Mouse (Mus musculus) heart, embryonic 12.5 days (tissue): Measurements from ENCODE around the gene Bglap3. TPM values are rescaled to one million over a fixed set of nuclear protein-coding genes. Genes with fewer than 3 reads are reported as not detected.
"Not testable (repeated sequence)": the region's sequence is repeated elsewhere in the genome, so short reads cannot be mapped to it uniquely, and the experiment has no call there.

Experiments used
- ATAC-seq: fragments of 200-750 bp; cut with Nextera tagmentation; 2 replicates; pipeline ENCODE4 v1.8.0; 2017; ENCODE audit warnings: moderate TSS enrichment, moderate library complexity; ENCODE audit not compliant: insufficient number of reproducible peaks, low FRiP score
- H3K27ac ChIP-seq: fragments of 300-500 bp; sonication (generic); 2 replicates; pipeline ENCODE4 v1.5.1; 2016; ENCODE audit warnings: mild to moderate bottlenecking, moderate library complexity; ENCODE audit not compliant: poor library complexity, severe bottlenecking
- H3K27me3 ChIP-seq: fragments of 300-500 bp; sonication (generic); replicated peaks from 2 replicates; pipeline ENCODE4 v1.6.1; 2016; ENCODE audit warnings: mild to moderate bottlenecking, moderate library complexity
- H3K36me3 ChIP-seq: fragments of 300-500 bp; sonication (generic); 2 replicates; pipeline ENCODE4 v1.6.1; 2016; ENCODE audit warnings: mild to moderate bottlenecking, moderate library complexity
- H3K4me1 ChIP-seq: fragments of 300-500 bp; sonication (generic); replicated peaks from 2 replicates; pipeline ENCODE4 v1.6.1; 2016; ENCODE audit warnings: mild to moderate bottlenecking
- H3K4me2 ChIP-seq: fragments of 300-500 bp; sonication (generic); 2 replicates; pipeline ENCODE4 v1.6.1; 2016; ENCODE audit warnings: mild to moderate bottlenecking, moderate library complexity
- H3K4me3 ChIP-seq: fragments of 300-500 bp; sonication (generic); 2 replicates; pipeline ENCODE4 v1.5.1; 2016; ENCODE audit warnings: mild to moderate bottlenecking
- H3K9ac ChIP-seq: fragments of 300-500 bp; sonication (generic); 2 replicates; pipeline ENCODE4 v1.6.1; 2016; ENCODE audit warnings: mild to moderate bottlenecking, moderate library complexity
- H3K9me3 ChIP-seq: fragments of 300-500 bp; sonication (generic); replicated peaks from 2 replicates; pipeline ENCODE4 v1.6.1; 2016; ENCODE audit warnings: mild to moderate bottlenecking, moderate library complexity
- WGBS: fragments of 180-500 bp; shearing (Covaris S2); methylation state at CpG from one replicate; pipeline ENCODE4 v1.1.7; 2016; 5-methylcytosine and 5-hydroxymethylcytosine counted together
- polyA plus RNA-seq: library from polyadenylated mRNA; unstranded; fragments of >200 nt; fragmentation: Nextera tagmentation; extraction: Ambion mirVana; gene quantifications from 2 replicates; pipeline ENCODE4 v1.2.1, GENCODE M21; 2016

Bglap3 gene
- 0.10 TPM in 1 of 2 replicates, not detected in the other for polyA plus RNA-seq

DNA sequence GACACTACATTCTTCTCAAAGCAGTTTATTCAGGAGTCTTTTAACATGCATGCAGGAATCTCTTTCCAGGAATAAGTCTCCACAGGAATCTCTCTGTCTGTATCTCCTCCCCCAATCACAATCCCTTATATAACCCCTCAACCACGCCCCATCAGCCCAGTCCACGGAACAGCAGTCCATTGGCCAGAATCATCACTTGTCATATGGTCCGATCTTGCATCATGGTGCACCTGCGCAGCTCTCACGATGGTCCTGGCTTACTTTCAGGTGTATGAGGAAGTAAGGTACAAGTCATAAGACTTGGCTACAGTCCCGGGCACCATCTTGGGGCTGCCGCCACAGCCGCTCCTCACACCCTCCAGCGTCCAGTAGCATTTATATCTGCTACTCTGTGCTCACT lies at the start of gene Bglap3:
TSS of gene Bglap3 (minus strand) at position 101 of the 400 bp plus-strand sequence.
- H3K4me1 ChIP-seq, H3K9me3 ChIP-seq, H3K27me3 ChIP-seq, H3K9ac ChIP-seq, H3K4me3 ChIP-seq, H3K36me3 ChIP-seq, H3K27ac ChIP-seq, H3K4me2 ChIP-seq, ATAC-seq: not testable (repeated sequence)
- 92% methylated on average over 9 of the region's 9 CpGs for WGBS

DNA sequence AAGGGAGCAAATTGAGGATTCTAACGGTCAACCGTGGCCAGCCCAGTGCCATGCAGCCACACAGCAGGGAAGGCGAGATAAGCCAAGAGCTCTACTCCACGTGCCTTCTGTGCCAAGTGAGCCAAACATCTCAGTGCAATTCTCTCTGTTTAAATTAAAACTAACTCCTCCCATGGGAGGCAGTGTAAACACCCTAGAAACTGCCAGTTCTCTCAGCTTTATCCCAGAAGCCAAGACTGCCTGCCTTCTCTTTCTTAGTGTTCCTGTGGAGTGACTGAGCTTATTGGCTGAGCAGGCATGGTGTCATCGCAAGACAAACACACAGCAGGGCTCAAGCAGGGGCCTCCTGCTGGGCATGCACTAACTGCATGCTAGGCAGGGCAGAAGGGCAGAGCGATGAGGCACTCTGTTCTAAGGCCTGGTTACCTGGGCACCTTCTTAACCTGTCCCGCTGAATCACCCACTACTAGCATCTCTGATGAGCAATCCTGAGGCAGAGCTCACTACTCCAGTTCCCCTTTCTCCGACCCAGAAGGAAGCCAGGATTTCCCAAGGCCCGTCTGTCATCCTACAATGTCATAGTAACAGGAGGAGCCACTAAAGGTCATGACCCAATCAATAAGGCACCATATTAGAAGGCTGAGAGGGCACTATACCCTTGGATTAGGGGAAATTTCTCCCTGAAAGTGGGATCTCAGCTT lies 49.6 kb upstream of the Bglap3 start:
- 0 out of 2 replicates have a peak overlapping the region, but pooled peaks have one; percentile 25 for H3K9ac ChIP-seq
- peaks cover 44% of the 10 kb centered on the region for H3K36me3 ChIP-seq
- no peak for ATAC-seq

DNA sequence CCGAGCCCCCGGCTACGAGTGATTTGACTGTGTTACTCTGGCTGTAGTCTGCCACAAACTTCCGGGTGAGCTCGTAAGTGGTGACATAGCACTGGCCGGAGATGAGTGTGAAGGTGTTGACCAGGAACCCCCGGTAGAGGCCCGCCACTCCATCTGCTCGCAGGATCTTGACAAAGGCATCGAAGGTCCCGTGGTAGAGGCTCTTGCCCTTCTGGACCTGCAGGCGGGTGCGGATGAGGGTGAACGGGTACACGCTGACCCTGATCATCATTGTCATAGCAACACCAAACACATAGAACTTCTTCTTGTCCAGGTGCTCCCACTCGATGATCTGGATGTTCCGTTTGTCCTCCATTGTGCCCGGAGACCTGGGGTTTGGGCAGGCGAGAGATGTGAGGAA lies 48.2 kb upstream of the Bglap3 start:
- H3K4me2 ChIP-seq, result no peak overlapping the region
- ATAC-seq, result no peak
- H3K9me3 ChIP-seq, result no peaks in the 10 kb centered on the region
- 94% methylated on average over 19 of the region's 19 CpGs for WGBS
- no peaks in the 10 kb centered on the region for H3K27me3 ChIP-seq
- H3K4me3 ChIP-seq, result no peak overlapping the region
- H3K9ac ChIP-seq, result no peak overlapping the region
- H3K4me1 ChIP-seq, result peaks cover 38% of the 10 kb centered on the region
- peaks cover 56% of the 10 kb centered on the region for H3K36me3 ChIP-seq
- H3K27ac ChIP-seq, result no peak overlapping the region

More for the DNA sequence above, 49.6 kb upstream of the Bglap3 start:
- WGBS, result 33% methylated on average over 9 of the region's 9 CpGs
- Histone ChIP-seq H3K9me3 (no peaks in the 10 kb centered on the region), H3K4me3 (no peak overlapping the region), H3K27ac (no peak overlapping the region), H3K4me1 (peaks cover 32% of the 10 kb centered on the region), H3K4me2 (no peak overlapping the region), H3K27me3 (no peaks in the 10 kb centered on the region)

DNA sequence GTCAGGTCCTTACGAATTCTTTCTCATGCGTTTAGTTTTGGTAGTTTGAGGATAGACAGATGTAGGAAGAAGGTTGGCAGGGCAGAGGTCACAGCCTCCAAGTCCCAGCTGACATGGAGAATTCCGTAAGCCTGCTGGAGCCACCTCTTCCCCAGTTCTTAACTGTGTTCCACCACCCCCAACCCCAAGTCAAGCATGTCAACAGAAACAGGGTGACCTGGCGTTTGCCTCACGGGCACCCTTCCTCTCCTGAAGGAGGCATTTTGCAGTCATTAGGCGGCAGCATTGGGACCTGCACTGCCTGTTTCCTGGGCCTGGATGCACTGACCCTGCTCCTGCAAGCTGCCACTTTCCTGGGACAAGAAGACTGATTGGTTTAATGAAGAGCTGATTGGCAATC lies 45.5 kb upstream of the Bglap3 start:
- 73% methylated on average over 6 of the region's 6 CpGs for WGBS
- no peak overlapping the region for H3K9ac ChIP-seq

DNA sequence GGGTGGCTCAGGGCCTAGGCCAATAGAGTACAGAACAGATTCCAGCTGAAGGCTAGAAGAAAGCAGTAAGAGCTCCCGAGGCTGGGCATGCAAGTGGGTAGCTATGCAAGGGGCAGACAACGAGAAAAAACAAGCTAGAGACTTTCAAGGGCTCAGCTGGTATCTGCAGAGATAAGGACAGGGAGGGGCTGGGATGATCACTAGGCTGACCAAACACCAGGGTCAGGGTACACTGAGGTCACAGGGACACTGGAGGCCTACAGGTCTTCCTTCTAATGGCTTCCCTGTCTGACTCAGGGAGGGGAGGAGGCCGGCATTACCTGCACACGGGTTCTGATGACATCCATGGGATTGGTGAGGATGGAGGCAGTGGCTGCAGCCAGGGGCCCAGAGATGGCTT lies 43.1 kb upstream of the Bglap3 start:
- no peak overlapping the region for H3K4me2 ChIP-seq
- no peaks in the 10 kb centered on the region for H3K27me3 ChIP-seq
- 53% methylated on average over 4 of the region's 4 CpGs for WGBS
- H3K4me1 ChIP-seq, result peaks cover 26% of the 10 kb centered on the region
- peak overlapping the region; percentile 27; the same call in 1 of the 2 replicates for H3K9ac ChIP-seq
- H3K9me3 ChIP-seq, result no peaks in the 10 kb centered on the region
- H3K4me3 ChIP-seq, result no peak overlapping the region
- H3K36me3 ChIP-seq, result peaks cover 80% of the 10 kb centered on the region
- H3K27ac ChIP-seq, result no peak overlapping the region
- no peak for ATAC-seq

More for the DNA sequence above, 45.5 kb upstream of the Bglap3 start:
- H3K27me3 ChIP-seq, result no peaks in the 10 kb centered on the region
- ATAC-seq, result no peak
- H3K4me1 ChIP-seq, result peaks cover 30% of the 10 kb centered on the region
- H3K4me3 ChIP-seq, result no peak overlapping the region
- H3K27ac ChIP-seq, result no peak overlapping the region
- peaks cover 76% of the 10 kb centered on the region for H3K36me3 ChIP-seq
- no peaks in the 10 kb centered on the region for H3K9me3 ChIP-seq
- H3K4me2 ChIP-seq, result no peak overlapping the region

DNA sequence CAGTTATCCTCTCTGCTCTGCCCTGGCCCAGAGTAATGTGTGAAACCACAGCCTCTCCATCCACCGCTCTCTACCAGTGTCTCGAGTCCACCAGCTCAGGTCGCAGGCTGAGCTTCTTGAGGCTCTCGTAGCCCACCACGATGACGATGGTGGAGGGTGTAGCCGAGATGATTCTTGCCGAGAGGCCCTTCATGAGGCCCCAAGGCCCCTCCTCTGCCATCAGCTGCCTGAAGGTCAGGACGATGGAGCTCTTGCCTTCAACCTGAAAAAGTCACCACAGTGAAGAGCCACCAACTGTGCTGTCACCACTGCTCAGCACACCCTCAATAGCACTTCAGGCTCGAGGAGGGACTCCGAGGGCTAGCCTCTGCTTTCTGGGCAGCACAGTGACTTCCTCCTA lies 40.1 kb upstream of the Bglap3 start:
- ATAC-seq, result no peak
- H3K4me1 ChIP-seq, result peaks cover 35% of the 10 kb centered on the region
- 80% methylated on average over 11 of the region's 11 CpGs for WGBS
- H3K36me3 ChIP-seq, result peaks cover 50% of the 10 kb centered on the region
- H3K9me3 ChIP-seq, result no peaks in the 10 kb centered on the region
- H3K9ac ChIP-seq, result no peak overlapping the region
- no peak overlapping the region for H3K4me3 ChIP-seq
- no peaks in the 10 kb centered on the region for H3K27me3 ChIP-seq
- H3K27ac ChIP-seq, result no peak overlapping the region
- no peak overlapping the region for H3K4me2 ChIP-seq

DNA sequence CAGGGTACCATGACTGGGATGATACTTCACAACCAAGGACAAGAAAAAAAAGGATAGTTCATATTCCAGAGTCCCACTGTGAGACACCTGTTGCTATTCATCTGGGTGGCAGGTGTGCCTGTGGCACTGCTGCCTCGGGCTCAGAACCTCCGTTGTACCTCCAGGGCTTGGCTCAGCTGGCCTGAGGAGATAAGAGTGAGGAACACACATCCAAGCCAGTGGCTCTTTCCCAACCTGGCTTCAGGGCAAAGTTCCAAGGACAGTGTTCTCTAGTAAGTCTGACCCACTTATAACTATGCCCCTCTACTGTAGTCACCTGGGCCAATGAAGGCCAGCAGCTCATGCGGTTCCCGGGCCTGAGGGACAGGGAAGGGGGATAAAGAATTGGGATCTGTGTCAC lies 39.1 kb upstream of the Bglap3 start:
- Histone ChIP-seq H3K27me3 (no peaks in the 10 kb centered on the region), H3K9ac (no peak overlapping the region), H3K9me3 (no peaks in the 10 kb centered on the region), H3K4me2 (no peak overlapping the region), H3K36me3 (peaks cover 44% of the 10 kb centered on the region), H3K4me1 (peaks cover 41% of the 10 kb centered on the region), H3K27ac (no peak overlapping the region), H3K4me3 (no peak overlapping the region)
- ATAC-seq, result no peak
- WGBS, result 85% methylated on average over 4 of the region's 4 CpGs

DNA sequence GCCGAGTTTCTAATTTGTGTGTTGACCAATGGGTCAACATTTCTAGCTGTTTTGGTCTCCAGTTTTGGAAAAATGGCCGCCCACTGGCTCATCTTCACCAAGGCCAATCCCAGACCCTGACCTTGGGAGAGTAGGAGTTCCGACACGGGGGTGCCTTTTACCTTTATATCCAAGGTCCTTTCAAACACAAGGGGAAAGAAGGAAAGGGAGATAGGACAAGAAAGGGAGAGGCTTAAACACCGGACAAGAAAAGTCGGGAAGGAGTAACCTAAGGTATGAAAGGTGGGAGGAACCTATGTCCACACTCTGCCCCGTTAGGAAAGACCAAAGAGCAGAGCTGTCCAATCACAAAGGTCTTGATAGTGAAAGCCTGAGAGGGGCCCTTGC lies 38.1 kb upstream of the Bglap3 start:
- no peak for ATAC-seq
- H3K4me2 ChIP-seq, result peak overlapping the region; percentile 82
- H3K9ac ChIP-seq, result peak overlapping the region; percentile 82; the same call in 1 of the 2 replicates
- H3K4me1 ChIP-seq, result peaks cover 33% of the 10 kb centered on the region
- H3K4me3 ChIP-seq, result peak overlapping the region; percentile 71
- 20% methylated on average over 7 of the region's 7 CpGs for whole genome bisulfite sequencing
- H3K9me3 ChIP-seq, result no peaks in the 10 kb centered on the region
- H3K27me3 ChIP-seq, result no peaks in the 10 kb centered on the region
- peaks cover 33% of the 10 kb centered on the region for H3K36me3 ChIP-seq
- peak overlapping the region; percentile 96 for H3K27ac ChIP-seq

DNA sequence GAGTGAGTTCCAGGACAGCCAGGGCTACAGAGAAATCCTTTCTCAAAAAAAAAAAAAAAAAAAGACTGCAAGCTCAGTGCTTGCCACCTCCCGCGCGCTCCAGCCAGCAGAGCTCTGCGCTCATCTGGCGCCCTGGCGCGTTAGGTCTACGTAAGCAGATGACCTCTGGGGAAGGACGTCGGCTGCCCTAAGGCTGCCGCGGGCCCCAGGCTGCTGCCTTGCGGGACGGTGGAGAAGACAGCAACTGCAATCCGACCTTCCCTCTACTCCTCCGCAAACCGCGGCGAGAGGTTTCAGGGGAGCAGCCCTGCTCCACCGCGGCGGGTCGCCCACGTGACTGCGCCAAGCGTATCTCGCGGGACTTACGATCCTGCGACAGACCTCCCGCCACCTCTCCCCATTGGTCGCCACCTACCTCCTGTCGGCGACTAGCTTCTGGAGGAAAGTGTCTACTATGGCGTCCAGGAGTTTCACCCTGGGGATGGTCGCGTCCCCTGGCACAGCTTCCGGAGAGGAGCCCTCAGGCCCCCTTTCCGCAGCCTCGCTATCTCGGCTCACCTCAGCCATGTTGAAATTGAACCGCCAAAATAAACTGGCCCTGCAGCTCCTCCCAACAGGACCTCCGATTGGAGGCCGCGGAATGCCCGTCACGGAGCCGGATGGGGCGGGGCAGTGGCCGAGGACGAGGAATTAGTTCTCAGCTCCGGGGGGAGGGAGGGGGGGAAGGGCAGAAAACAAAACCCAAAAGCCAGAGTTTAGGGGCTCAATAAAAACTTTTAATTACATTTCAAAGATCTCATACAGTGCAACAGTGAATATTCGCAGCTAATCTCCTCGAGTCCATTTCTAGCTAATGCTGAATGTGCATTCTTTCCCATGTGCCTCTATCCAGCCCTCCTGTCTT lies 37.5 kb upstream of the Bglap3 start, which contains the start of gene Pmf1:
TSS of gene Pmf1 (minus strand) at position 591 of the 904 bp plus-strand sequence.
- H3K27me3 ChIP-seq, result no peaks in the 10 kb centered on the region
- H3K27ac ChIP-seq, result peak within 1 kb of the TSS; percentile 96
- peak within 1 kb of the TSS; percentile 82 for H3K4me2 ChIP-seq
- H3K9ac ChIP-seq, result peak within 1 kb of the TSS; percentile 82
- H3K4me3 ChIP-seq, result peak within 1 kb of the TSS; percentile 71
- peak; percentile 95 for ATAC-seq
- H3K9me3 ChIP-seq, result no peaks in the 10 kb centered on the region
- H3K4me1 ChIP-seq, result peaks cover 31% of the 10 kb centered on the region
- peaks cover 27% of the 10 kb centered on the region for H3K36me3 ChIP-seq
- under 1% methylated on average over 54 of the region's 54 CpGs for WGBS

DNA sequence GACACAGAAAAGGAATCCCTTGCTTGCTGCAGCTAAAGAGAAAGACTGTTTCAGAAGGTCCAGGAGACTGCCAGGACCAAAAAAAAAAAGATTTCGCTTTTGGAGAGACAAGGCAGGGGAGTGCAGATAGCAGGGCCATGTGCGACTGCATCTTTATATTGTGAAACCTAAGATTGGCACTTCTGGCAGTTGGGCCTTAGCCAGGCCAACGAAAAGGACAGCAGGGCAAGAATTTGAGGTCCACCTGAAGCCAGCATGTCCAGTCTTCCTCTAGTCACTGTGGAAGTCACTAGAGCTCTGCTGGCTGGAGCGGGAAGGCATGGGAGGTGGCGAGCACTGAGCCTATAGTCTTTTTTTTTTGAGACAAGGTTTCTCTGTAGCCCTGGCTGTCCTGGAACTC lies 36.4 kb upstream of the Bglap3 start:
- Histone ChIP-seq H3K27me3 (no peaks in the 10 kb centered on the region), H3K9me3 (no peaks in the 10 kb centered on the region), H3K4me2 (peak overlapping the region; percentile 82), H3K27ac (no peak overlapping the region), H3K4me3 (peak overlapping the region; percentile 71), H3K9ac (peak overlapping the region; percentile 82), H3K4me1 (peaks cover 31% of the 10 kb centered on the region), H3K36me3 (peaks cover 25% of the 10 kb centered on the region)
- WGBS, result 61% methylated on average over 5 of the region's 5 CpGs
- no peak for ATAC-seq

DNA sequence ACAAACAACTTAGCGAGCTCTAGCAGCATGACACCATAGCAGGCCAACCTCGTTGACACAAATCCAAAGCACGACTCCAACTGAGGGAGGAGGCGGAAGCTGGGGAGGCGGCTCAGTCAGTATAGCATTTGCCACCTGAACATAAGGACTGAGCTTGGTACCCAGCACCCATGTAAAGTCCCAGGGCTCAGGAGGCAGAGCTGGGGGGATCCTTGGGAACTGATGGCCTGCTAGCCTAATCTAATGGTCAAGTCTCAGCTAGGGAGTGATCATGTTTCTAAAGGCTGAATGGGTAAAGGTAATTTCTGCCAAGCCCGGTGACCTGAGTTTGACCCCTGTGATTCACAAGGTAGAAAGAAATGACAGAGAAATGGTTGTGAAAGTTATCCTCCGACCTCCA lies 35.0 kb upstream of the Bglap3 start:
- no peak overlapping the region for H3K27ac ChIP-seq
- H3K9me3 ChIP-seq, result no peaks in the 10 kb centered on the region
- peaks cover 31% of the 10 kb centered on the region for H3K4me1 ChIP-seq
- peaks cover 24% of the 10 kb centered on the region for H3K36me3 ChIP-seq
- no peaks in the 10 kb centered on the region for H3K27me3 ChIP-seq
- WGBS, result 56% methylated on average over 7 of the region's 7 CpGs
- H3K4me3 ChIP-seq, result no peak overlapping the region
- H3K9ac ChIP-seq, result no peak overlapping the region
- no peak overlapping the region for H3K4me2 ChIP-seq
- no peak for ATAC-seq
